Mouse (Mus musculus) neural tube, embryonic 12.5 days (tissue): Measurements from ENCODE around the gene Serhl. TPM values are rescaled to one million over a fixed set of nuclear protein-coding genes. Genes with fewer than 3 reads are reported as not detected.
"Not testable (repeated sequence)": the region's sequence is repeated elsewhere in the genome, so short reads cannot be mapped to it uniquely, and the experiment has no call there.

Experiments
- ATAC-seq: fragments of 200-750 bp; cut with Nextera tagmentation; 2 replicates; pipeline ENCODE4 v1.8.0; 2017; ENCODE audit warnings: low read depth, mild to moderate bottlenecking, moderate TSS enrichment, moderate library complexity; ENCODE audit not compliant: low FRiP score
- H3K27ac ChIP-seq: fragments of 300-500 bp; sonication (generic); 2 replicates; pipeline ENCODE4 v1.5.1; 2016
- H3K27me3 ChIP-seq: fragments of 300-500 bp; sonication (generic); replicated peaks from 2 replicates; pipeline ENCODE4 v1.6.1; 2016; ENCODE audit warnings: mild to moderate bottlenecking
- H3K36me3 ChIP-seq: fragments of 300-500 bp; sonication (generic); 2 replicates; pipeline ENCODE4 v1.6.1; 2016; ENCODE audit warnings: mild to moderate bottlenecking
- H3K4me1 ChIP-seq: fragments of 300-500 bp; sonication (generic); 2 replicates; pipeline ENCODE4 v1.6.1; 2016
- H3K4me2 ChIP-seq: fragments of 300-500 bp; sonication (generic); replicated peaks from 2 replicates; pipeline ENCODE4 v1.6.1; 2016; ENCODE audit warnings: mild to moderate bottlenecking
- H3K4me3 ChIP-seq: fragments of 300-500 bp; sonication (generic); 2 replicates; pipeline ENCODE4 v1.5.1; 2016
- H3K9ac ChIP-seq: fragments of 300-500 bp; sonication (generic); 2 replicates; pipeline ENCODE4 v1.6.1; 2016; ENCODE audit warnings: mild to moderate bottlenecking
- H3K9me3 ChIP-seq: fragments of 300-500 bp; sonication (generic); 2 replicates; pipeline ENCODE4 v1.6.1; 2016; ENCODE audit warnings: mild to moderate bottlenecking
- WGBS: fragments of 180-500 bp; shearing (Covaris S2); methylation state at CpG from one replicate; pipeline ENCODE4 v1.1.7; 2016; 5-methylcytosine and 5-hydroxymethylcytosine counted together
- polyA plus RNA-seq: library from polyadenylated mRNA; unstranded; fragments of >200 nt; fragmentation: Nextera tagmentation; extraction: Ambion mirVana; gene quantifications from 2 replicates; pipeline ENCODE4 v1.2.1, GENCODE M21; 2016

Serhl gene
- polyA plus RNA-seq, 1 experiment from 2014 or later: 42.1 TPM

DNA sequence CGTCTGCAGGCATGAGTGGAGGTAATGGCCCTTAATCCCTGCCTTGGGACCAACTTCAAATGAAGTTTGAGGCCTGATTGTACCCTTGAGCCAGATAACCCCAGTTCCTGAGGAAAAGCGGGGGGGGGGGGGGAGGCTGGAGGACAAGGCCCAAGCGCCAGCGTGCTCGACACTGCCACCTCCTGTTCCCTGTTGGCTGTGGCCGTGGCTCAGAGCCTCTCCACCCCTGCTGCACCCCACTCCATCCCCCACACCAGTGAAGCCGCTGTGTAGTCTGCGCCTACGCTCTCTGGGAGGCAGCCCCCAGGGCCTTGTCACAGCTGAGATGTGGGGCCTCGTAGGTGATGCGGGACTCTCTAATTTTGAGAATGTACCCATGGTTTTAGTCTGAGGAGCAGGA, 23.6 kb downstream of the Serhl start:
- 6% methylated on average over 11 of the region's 11 CpGs for WGBS
- ATAC-seq: peak; percentile 73
- no peak overlapping the region for H3K4me2 ChIP-seq

GRCm38 (mm10) chr15:83114106-83114505, 24.8 kb downstream of the Serhl start:
- no peaks in the 10 kb centered on the region for H3K9me3 ChIP-seq
- H3K36me3 ChIP-seq: peaks cover 43% of the 10 kb centered on the region
- no peak for ATAC-seq
- H3K4me2 ChIP-seq: no peak overlapping the region
- no peak overlapping the region for H3K4me3 ChIP-seq
- H3K4me1 ChIP-seq: peaks cover 17% of the 10 kb centered on the region
- H3K27ac ChIP-seq: no peak overlapping the region
- 61% methylated on average over 9 of the region's 9 CpGs for WGBS
- no peak overlapping the region for H3K9ac ChIP-seq
- no peaks in the 10 kb centered on the region for H3K27me3 ChIP-seq

More for the DNA sequence above, 23.6 kb downstream of the Serhl start:
- Histone ChIP-seq H3K4me3 (no peak overlapping the region), H3K27ac (no peak overlapping the region), H3K9me3 (no peaks in the 10 kb centered on the region), H3K27me3 (no peaks in the 10 kb centered on the region), H3K4me1 (peaks cover 20% of the 10 kb centered on the region), H3K9ac (no peak overlapping the region), H3K36me3 (peaks cover 34% of the 10 kb centered on the region)

DNA sequence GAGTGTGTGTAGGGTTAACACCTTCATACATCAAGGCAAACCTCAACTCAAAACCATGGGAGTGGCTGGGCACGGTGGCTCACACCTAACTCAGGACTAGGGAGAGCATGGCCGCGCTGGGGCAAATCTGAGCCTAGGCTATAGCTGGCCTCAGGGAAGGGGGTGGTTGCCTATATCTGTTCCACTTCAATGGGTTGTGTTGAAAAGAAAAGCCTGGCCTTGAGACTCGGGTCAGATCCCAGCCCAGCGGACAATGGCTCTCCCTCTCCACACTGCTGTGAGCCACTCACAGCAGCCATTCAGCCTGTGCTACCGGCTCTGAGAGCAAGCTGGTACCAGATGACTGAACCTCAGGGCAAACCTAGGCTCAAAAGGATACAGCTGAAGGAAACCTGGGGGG, 25.8 kb downstream of the Serhl start:
- Histone ChIP-seq H3K4me3 (no peak overlapping the region), H3K9me3 (no peaks in the 10 kb centered on the region), H3K4me2 (no peak overlapping the region), H3K27ac (no peak overlapping the region), H3K9ac (no peak overlapping the region), H3K36me3 (peaks cover 51% of the 10 kb centered on the region), H3K27me3 (no peaks in the 10 kb centered on the region), H3K4me1 (peaks cover 17% of the 10 kb centered on the region)
- ATAC-seq: no peak
- WGBS: 42% methylated on average over 6 of the region's 6 CpGs

GRCm38 (mm10) chr15:83118360-83118759, 29.1 kb downstream of the Serhl start:
- no peak for ATAC-seq

GRCm38 (mm10) chr15:83121709-83122565, 32.6 kb downstream of the Serhl start:
- Histone ChIP-seq H3K36me3 (peaks cover 46% of the 10 kb centered on the region), H3K4me3 (peak overlapping the region; percentile 77), H3K27ac (peak overlapping the region; percentile 33), H3K9me3 (no peaks in the 10 kb centered on the region), H3K9ac (peak overlapping the region; percentile 75), H3K4me2 (peak overlapping the region; percentile 86), H3K27me3 (no peaks in the 10 kb centered on the region), H3K4me1 (peaks cover 7% of the 10 kb centered on the region)
- peak; percentile 66 for ATAC-seq
- 4% methylated on average over 41 of the region's 43 CpGs for WGBS

More at GRCm38 (mm10) chr15:83118360-83118759, 29.1 kb downstream of the Serhl start:
- Histone ChIP-seq H3K9me3 (no peaks in the 10 kb centered on the region), H3K27me3 (no peaks in the 10 kb centered on the region), H3K4me2 (no peak overlapping the region), H3K27ac (no peak overlapping the region), H3K4me3 (no peak overlapping the region), H3K4me1 (peaks cover 14% of the 10 kb centered on the region), H3K36me3 (peaks cover 53% of the 10 kb centered on the region), H3K9ac (no peak overlapping the region)
- 74% methylated on average over 7 of the region's 7 CpGs for WGBS

- WGBS: 11% methylated on average over 32 of the region's 32 CpGs
- peaks cover 46% of the 10 kb centered on the region for H3K36me3 ChIP-seq
- ATAC-seq: peak; percentile 86
Measured at GRCm38 (mm10) chr15:83122566-83123145, 33.4 kb downstream of the Serhl start, which contains the start of gene Rrp7a. Rrp7a (minus strand) TSS chr15:83122801.

DNA sequence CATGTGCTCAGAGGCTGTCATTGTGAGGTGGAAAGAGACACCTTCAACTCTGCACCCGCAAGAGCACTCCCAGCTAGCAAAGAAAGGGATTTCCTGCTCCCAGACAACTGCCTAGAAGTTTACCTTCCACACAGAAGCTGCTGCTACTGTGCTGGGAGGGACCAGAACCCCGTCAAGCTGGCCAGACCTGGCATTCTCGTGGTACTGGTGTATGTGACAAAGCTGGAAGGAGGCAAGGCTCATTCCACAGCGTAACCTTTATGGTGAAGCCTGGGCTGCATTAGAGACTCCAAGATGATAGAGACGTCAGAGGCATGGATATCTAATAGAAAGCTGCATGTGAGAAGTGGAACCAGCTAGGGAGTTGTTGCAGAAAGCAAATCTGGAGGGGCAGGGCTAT, 35.3 kb downstream of the Serhl start:
- Histone ChIP-seq H3K4me3 (no peak overlapping the region), H3K9ac (no peak overlapping the region), H3K4me1 (peaks cover 8% of the 10 kb centered on the region), H3K9me3 (no peaks in the 10 kb centered on the region), H3K27ac (no peak overlapping the region), H3K36me3 (peaks cover 49% of the 10 kb centered on the region), H3K27me3 (no peaks in the 10 kb centered on the region), H3K4me2 (no peak overlapping the region)
- ATAC-seq: no peak
- WGBS: 68% methylated on average over 5 of the region's 5 CpGs

More at GRCm38 (mm10) chr15:83122566-83123145, 33.4 kb downstream of the Serhl start, which contains the start of gene Rrp7a:
- peak within 1 kb of the TSS; percentile 33 for H3K27ac ChIP-seq
- H3K9ac ChIP-seq: peak within 1 kb of the TSS; percentile 75
- no peaks in the 10 kb centered on the region for H3K27me3 ChIP-seq
- H3K4me2 ChIP-seq: peak within 1 kb of the TSS; percentile 86
- H3K9me3 ChIP-seq: no peaks in the 10 kb centered on the region
- peak within 1 kb of the TSS; percentile 77 for H3K4me3 ChIP-seq
- peaks cover 8% of the 10 kb centered on the region for H3K4me1 ChIP-seq

- H3K27me3 ChIP-seq: no peaks in the 10 kb centered on the region
- no peaks in the 10 kb centered on the region for H3K9me3 ChIP-seq
- H3K36me3 ChIP-seq: peaks cover 62% of the 10 kb centered on the region
- no peak overlapping the region for H3K4me2 ChIP-seq
- ATAC-seq: no peak
- H3K27ac ChIP-seq: no peak overlapping the region
- H3K9ac ChIP-seq: no peak overlapping the region
- H3K4me1 ChIP-seq: peaks cover 6% of the 10 kb centered on the region
- H3K4me3 ChIP-seq: no peak overlapping the region
- 91% methylated on average over 9 of the region's 9 CpGs for WGBS
Measured at GRCm38 (mm10) chr15:83126582-83126981, 37.3 kb downstream of the Serhl start.

- peak; percentile 36; the same call in 1 of the 2 replicates for ATAC-seq
- H3K9me3 ChIP-seq, H3K4me3 ChIP-seq, H3K4me2 ChIP-seq, H3K9ac ChIP-seq, H3K27ac ChIP-seq, H3K27me3 ChIP-seq, H3K4me1 ChIP-seq: not testable (repeated sequence)
- H3K36me3 ChIP-seq: peaks cover 67% of the 10 kb centered on the region
- WGBS: 44% methylated on average over 3 of the region's 3 CpGs
Measured at GRCm38 (mm10) chr15:83127037-83127436, 37.7 kb downstream of the Serhl start.

DNA sequence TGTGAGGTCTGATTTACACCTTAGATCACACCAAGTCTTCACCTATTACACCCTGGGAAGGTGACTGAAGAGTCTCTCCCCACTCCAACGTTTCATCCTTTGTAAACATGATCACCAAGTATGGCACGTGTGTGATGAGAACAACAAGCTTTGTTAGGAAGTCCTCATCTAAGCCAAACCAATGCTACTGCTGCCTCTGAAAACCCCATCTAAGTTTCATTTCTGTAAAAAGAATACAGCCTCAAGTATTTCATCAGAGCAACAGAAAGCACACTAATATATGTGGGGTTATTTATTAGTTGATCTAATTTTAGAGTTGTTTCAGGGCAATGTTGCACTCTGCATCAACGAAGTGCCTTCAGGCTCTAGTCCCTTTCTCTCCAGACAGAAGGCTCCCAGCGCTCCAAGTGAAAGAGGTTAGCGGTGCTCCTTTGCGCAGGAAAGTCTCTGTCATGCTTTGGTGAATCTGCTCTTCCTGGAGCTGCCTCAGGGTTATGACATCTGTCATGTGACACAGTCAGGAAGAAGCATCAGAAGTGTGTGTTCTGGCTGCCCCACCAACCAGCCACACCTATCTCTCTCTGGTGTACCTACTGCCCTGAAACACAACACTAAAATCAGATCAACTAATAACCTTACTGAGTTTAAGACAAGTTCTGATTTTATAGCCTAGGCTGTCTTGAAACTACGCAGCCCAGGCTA, 40.4 kb downstream of the Serhl start:
- Histone ChIP-seq H3K9ac (no peak overlapping the region), H3K4me2 (no peak overlapping the region), H3K4me3 (no peak overlapping the region), H3K4me1 (0 out of 2 replicates have a peak, but pooled peaks cover 3% of the 10 kb centered on the region), H3K36me3 (peaks cover 93% of the 10 kb centered on the region), H3K27ac (no peak overlapping the region), H3K27me3 (no peaks in the 10 kb centered on the region), H3K9me3 (no peaks in the 10 kb centered on the region)
- WGBS: 88% methylated on average over 7 of the region's 7 CpGs
- no peak for ATAC-seq

DNA sequence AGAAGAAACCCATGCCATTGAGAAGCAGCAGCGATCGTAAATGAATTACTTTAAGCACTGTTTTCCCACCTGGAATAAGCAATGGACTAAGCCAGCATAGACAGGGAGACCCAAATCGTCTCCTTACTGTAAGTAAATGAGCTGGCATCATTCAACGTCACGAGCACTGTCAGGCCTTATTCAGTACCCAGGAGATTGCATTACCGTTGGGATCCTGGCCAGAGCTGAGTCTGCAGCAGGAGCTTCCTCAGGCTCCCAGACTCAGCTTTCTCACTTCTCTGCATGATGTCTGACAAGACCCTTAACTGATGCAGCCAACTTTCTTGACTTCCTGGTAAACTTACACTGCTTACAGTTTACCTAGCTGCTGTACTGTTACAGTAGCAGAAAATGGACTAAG, 45.4 kb downstream of the Serhl start:
- Histone ChIP-seq H3K9ac (no peak overlapping the region), H3K4me2 (no peak overlapping the region), H3K36me3 (peaks cover 77% of the 10 kb centered on the region), H3K4me1 (no peaks in the 10 kb centered on the region), H3K27ac (no peak overlapping the region), H3K9me3 (no peaks in the 10 kb centered on the region), H3K27me3 (no peaks in the 10 kb centered on the region), H3K4me3 (no peak overlapping the region)
- WGBS: 92% methylated on average over 6 of the region's 6 CpGs
- ATAC-seq: no peak

DNA sequence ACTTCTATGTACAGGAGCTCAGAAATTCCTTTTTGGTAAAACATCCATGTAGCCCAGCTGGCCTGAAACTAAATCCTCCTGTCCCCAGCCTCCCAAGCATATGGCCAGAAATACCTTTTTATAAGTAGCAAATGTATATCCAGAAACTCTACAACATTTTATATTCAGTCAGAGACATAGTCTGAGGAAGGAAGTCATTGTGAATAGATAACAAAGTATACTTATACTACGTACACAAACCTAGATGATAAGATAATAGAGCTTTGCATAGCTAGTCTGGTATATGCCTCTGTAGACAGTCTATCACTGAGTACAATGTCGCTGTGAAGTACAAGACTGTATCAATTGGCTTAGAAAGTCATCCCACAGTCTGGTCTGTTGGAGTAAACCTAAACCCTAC, 46.3 kb downstream of the Serhl start:
- Histone ChIP-seq H3K9ac (no peak overlapping the region), H3K36me3 (peaks cover 69% of the 10 kb centered on the region)

More for the DNA sequence above, 46.3 kb downstream of the Serhl start:
- Histone ChIP-seq H3K4me2 (no peak overlapping the region), H3K4me3 (no peak overlapping the region), H3K9me3 (no peaks in the 10 kb centered on the region), H3K27ac (no peak overlapping the region), H3K27me3 (no peaks in the 10 kb centered on the region), H3K4me1 (no peaks in the 10 kb centered on the region)
- no peak for ATAC-seq
- over 99% methylated on average over 2 of the region's 2 CpGs for WGBS
